Mouse (Mus musculus) frontal cortex, postnatal 36 days (tissue): Measurements from ENCODE around the gene Tmem132e.
A peak's percentile ranks its signal among the peaks of the same experiment; 100 is the strongest.

Experiments used
- DNase-seq, 2 experiments: peaks; one replicate each; pipeline ENCODE4 v3.0.0; 2022; ENCODE audit warnings: low spot score in 2 of 2

Tmem132e gene

DNA sequence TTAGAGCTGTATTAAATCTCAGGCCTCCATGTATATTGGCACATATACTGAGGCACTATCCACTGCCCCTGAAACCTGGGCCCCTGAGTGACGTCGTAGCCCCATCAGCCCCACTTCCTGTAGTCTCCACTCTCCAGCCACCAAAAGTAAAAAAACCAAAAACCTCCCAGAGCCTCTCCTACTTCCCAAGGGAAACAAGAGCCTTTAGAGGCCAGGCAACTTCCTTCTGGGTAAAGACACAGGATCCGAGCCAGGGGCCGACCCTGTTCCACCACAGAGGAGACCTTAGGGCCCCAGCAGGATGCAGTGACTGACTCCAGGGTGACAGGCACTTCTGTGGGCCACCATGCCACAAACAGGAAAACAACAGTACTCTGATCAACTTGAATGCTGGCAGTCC, 40.1 kb downstream of the Tmem132e start:
- DNase-seq = no peak

DNA sequence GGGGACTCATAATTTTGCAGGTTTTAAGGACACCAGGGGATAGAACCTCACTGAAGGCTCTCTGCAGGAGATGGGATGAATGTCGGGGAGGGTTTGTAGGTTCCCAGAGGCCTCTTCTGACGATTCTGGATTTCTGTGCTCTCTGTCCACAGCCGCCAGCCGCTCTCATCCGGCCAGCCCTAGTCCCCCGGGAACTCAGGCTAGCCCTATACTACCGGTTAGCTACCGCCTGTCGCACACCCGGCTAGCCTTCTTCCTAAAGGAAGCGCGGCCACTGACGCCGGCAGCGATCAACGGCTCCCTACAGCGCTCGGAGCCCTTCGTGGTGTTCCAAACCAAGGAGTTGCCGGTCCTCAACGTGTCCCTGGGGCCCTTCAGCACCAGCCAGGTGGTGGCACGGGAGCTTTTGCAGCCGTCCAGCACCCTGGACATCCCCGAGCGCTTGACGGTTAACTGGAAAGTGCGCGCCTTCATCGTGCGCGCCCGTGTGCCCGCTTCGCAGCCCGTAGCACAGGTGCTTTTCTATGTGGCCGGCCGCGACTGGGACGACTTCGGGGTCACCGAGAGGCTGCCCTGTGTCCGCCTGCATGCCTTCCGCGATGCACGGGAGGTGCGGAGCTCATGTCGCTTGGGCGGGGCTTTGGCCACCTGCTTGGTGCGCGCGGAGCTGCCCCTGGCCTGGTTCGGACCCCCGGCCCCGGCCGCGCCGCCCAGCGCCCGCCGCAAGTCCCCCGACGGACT, 45.6 kb downstream of the Tmem132e start:
- no peak for DNase-seq

DNA sequence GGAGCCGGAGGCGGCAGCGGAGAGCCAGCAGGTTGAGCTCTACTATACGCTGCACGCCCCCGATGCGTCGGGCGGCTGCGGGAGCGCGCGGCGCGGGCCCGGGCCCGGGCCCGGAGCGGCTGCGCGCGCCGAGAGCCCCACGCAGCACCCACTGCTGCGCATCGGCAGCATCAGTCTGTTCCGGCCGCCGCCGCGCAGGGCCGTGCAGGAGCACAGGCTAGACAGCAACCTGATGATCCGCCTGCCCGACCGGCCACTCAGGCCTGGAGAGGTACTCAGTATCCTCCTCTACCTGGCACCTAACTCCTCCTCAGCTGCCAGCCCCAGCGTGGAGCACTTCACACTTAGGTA, 46.1 kb downstream of the Tmem132e start:
- peak in 1 of 2 experiments; percentile 8 for DNase-seq

DNA sequence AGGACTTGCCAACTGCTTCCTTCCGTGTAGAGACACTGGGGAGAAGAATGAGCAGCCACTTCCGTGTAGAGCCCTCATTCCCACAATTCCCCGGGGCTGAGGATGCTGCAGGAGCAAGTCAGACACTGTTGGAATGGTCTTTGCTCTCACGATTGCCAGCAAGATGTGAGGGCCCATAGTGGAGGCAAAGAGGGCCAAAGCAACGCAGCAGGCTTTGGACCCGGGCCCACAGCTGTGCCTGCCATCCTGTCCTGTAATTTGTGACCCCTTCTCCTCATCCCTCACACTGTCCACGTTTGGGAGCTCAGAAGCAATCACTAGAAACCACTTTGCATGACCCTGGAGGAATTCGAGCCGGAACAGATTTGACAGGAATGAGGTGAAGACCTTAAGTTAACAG, 59.8 kb downstream of the Tmem132e start:
- no peak for DNase-seq

- no peak for DNase-seq
Observed at GRCm38 (mm10) chr11:82452516-82452915, 63.8 kb downstream of the Tmem132e start.

- no peak for DNase-seq
Observed at GRCm38 (mm10) chr11:82453230-82453629, 64.5 kb downstream of the Tmem132e start.

DNA sequence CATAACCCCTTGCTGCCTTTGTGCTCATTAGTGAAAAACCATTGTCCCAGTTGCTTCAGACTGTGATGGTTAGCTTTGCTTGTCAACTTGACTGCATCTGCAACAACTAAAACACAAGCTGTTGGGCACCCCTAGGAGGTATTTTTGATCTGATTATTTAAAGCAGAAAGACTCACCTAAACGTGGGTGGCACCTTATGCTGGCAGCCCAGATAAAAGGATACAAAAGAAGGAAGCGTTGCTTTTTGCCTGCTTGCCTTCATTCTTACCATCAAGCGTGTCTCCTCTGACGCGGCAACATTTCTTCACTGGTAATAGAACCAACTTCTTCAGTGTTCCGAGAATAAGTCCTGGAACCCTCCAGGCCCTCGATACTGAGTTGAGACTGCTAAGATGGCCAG, 72.6 kb downstream of the Tmem132e start:
- peak in 1 of 2 experiments; percentile 41 for DNase-seq

DNA sequence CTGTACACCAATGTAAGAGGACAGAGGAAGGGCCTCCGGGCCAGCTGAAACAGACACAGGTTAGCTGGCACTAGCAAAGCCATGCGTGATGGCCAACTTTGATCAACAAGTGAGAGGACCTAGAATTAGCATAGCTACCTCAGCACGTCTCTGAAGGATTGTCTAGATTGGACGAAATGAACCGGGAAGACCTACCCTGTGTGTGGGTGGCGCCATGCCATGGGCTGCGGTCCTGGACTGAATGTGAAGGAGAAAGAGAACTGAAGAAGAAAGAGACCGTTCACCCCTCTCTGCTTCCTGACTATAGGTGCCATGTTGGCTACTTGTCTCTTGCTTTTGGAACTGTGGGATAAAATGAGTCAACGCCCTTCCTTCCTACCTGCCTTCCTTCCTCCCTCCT, 76.8 kb downstream of the Tmem132e start:
- DNase-seq = no peak

- peak; percentile 38 to 62 for DNase-seq
Observed at GRCm38 (mm10) chr11:82467218-82467617, 78.5 kb downstream of the Tmem132e start.

DNA sequence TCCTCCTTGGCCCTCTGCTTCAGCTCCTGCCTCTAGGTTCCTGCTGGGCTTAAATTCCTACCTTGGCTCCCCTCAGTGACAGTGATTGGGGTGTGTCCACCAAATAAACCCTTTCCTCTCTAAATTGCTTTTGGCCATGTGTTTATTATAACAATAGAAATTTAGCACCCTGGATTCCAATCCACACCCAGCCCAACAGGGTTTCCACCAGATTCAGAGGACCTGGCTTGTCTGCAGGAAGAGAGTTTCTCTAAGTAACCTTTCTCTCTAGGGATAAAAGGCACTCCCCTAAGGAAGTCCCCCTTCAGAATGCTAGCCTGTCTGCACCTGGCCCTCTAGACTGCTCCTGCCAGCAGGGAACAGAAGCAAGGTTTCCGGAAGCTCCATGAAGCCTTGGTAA, 82.4 kb downstream of the Tmem132e start:
- no peak for DNase-seq

DNA sequence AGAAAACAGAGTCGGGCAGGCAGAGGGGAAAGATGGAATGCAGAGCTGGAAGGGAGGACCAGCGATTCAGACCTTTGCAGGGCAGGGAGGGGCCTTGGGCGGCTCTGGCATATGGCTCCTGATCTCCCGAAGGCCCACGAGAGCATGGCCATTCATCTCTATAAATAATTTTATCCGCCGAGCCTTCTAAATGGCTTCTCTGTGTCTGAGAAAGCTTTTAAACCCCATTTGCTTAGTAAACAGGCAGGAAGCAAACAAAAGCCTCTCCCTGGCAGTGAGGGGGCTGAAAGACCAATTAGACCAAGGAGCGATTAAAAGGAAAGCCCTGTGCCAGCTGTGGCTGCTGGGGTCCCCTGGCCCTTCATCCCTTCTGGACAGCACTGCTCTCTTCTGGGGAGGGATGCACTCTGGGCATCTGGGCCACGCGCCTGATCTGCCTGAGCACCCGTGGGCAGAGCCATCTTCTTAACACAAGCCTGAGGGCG, 84.5 kb downstream of the Tmem132e start:
- DNase-seq = peak in 1 of 2 experiments; percentile 20

GRCm38 (mm10) chr11:82476092-82476491, 87.4 kb downstream of the Tmem132e start:
- DNase-seq = no peak

DNA sequence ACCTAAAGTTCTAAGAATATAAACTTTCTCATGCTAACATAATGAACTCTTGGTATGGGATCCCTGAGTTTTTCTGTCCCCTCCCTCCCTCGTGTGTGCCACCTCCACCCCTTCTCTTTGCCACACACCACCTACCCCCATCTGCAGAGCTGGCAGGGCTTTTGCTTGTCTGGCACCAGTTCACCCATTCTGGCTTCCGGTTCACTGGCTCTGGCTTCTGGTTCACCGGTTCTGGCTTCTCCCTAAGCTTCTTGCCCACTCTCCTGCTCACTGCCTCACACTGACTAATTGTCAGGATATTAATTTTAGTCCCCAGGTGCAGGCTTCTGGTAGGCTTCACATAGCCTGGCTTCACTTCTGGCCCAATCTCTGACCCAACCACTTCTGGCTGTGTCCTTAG, 88.7 kb downstream of the Tmem132e start:
- no peak for DNase-seq

- no peak for DNase-seq
Observed at GRCm38 (mm10) chr11:82480941-82481340, 92.2 kb downstream of the Tmem132e start.

DNA sequence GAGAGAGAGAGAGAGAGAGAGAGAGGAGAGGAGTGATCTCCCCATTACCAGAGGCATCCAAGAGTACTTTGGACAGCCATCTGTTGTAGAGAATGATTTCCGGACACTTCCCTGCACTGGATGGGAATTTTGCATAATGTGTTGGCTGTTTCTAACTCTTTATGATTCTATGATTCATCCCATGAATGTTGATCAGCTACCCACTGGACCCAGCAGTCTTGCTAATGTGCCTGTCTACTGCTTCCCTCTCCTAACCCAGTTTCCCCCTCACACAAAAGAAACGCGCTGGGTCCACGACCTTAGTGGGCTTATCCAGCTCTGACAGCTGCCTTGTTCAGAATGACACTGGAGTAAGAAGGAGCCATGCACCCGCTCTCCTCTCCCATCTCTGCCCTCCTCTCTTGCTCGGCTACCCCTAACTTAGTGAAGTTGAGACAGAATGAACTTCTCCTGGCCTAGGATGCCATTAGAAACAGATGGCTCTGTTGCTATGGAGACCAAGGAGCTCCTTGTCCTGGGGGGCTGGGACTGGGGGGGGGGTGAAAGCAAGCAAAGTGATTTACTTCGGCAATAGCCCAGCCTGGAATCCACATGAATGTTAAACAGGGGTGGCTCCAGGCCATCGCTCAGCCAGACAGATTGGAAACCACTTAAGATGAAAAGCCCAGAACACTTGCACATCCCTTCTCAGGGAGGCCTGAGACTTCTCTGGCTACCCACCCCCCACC, 98.8 kb downstream of the Tmem132e start:
- DNase-seq = peak in 1 of 2 experiments; percentile 11

DNA sequence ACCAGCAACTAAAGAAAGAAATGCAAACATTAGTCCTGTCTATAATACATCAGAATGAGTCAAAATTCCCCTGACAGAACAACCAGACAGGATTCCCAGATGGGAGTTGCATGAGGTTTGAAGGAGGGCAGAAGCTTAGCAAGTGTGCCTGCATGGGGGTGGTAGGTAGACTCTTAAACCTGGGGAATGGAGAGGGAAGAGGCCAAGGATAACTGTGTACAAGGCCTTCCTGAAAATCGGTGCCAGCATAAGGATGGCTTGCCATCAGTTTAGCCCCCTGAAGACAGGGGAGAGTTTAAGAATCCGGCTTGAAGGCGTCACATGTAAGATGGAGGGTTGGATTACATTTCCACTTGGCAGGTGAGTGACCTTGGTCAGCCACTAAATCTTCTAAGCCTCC, 102.2 kb downstream of the Tmem132e start:
- no peak for DNase-seq
